Mouse (Mus musculus) lung, adult 2 months (tissue): ENCODE data around the gene Lsamp.

Experiments used
- CTCF ChIP-seq: fragments of 200-500 bp; IDR thresholded peaks from 2 replicates; pipeline ENCODE4 v1.5.1; 2011; ENCODE audit warnings: mild to moderate bottlenecking, low read length, control low read depth; ENCODE audit not compliant: insufficient read depth
- POLR2A ChIP-seq: fragments of 200-500 bp; IDR thresholded peaks from 2 replicates; pipeline ENCODE4 v1.6.1; 2011; ENCODE audit warnings: low read depth, mild to moderate bottlenecking, control low read depth, low read length, borderline replicate concordance; ENCODE audit errors: extremely low read depth

- TF ChIP-seq CTCF = no peak
- TF ChIP-seq POLR2A = no peak
These were observed 1572.9 kb downstream of the Lsamp start for GRCm38 (mm10) chr16:41557104-41557503.
